Mouse (Mus musculus): ENCODE measurements around the gene Tollip. TPM values are rescaled to one million over a fixed set of nuclear protein-coding genes. Genes with fewer than 3 reads are reported as not detected.
A peak's percentile ranks its signal among the peaks of the same experiment; 100 is the strongest.

Gene Tollip
- 10 to 100 TPM; 46.1 to 48.6 TPM for total RNA-seq (2021)
- long read RNA-seq, experiment 1, transcript Tollip-201 (6 exons, 3,788 nt), result major isoform, 75 of 90 reads
- long read RNA-seq, experiment 1, partial matches to known transcripts, result 6 of 90 reads
- long read RNA-seq, experiment 1, other reads (novel, unspliced or antisense), result 6 of 90 reads
- long read RNA-seq, experiment 2, transcript Tollip-201 (6 exons, 3,788 nt), result major isoform, 76 of 92 reads
- long read RNA-seq, experiment 2, partial matches to known transcripts, result 5 of 92 reads
- long read RNA-seq, experiment 2, other reads (novel, unspliced or antisense), result 7 of 92 reads

- no peak for DNase-seq
- intact Hi-C loops (cut with DNase I), result no loop called here
Observed at GRCm38 (mm10) chr7:141918407-141918806, at the start of gene Tollip. Gene Tollip (minus strand): TSS chr7:141918507.

- DNase-seq, result no peak
- intact Hi-C loops (cut with DNase I), result no loop called here
Observed at GRCm38 (mm10) chr7:141966281-141966680, 48.0 kb upstream of the Tollip start.

GRCm38 (mm10) chr7:141962521-141962920, 44.2 kb upstream of the Tollip start:
- intact Hi-C loops (cut with DNase I), result no loop called here
- no peak for DNase-seq

- intact Hi-C loops (cut with DNase I), result no loop called here
- DNase-seq, result no peak
Observed at GRCm38 (mm10) chr7:141961491-141961890, 43.2 kb upstream of the Tollip start.

- no peak for DNase-seq
- intact Hi-C loops (cut with DNase I), result no loop called here
Observed at GRCm38 (mm10) chr7:141960926-141961325, 42.6 kb upstream of the Tollip start.

GRCm38 (mm10) chr7:141959133-141959532, 40.8 kb upstream of the Tollip start:
- DNase-seq, result peak; percentile 11 to 39
- intact Hi-C loops (cut with DNase I), result no loop called here

GRCm38 (mm10) chr7:141958211-141958610, 39.9 kb upstream of the Tollip start:
- no peak for DNase-seq
- intact Hi-C loops (cut with DNase I), result no loop called here

- intact Hi-C loops (cut with DNase I), result no loop called here
- no peak for DNase-seq
Observed at GRCm38 (mm10) chr7:141957524-141958051, 39.3 kb upstream of the Tollip start.

- intact Hi-C loops (cut with DNase I), result no loop called here
- no peak for DNase-seq
Observed at GRCm38 (mm10) chr7:141956174-141956566, 37.9 kb upstream of the Tollip start.

- DNase-seq, result no peak
- intact Hi-C loops (cut with DNase I), result no loop called here
Observed at GRCm38 (mm10) chr7:141955565-141956173, 37.4 kb upstream of the Tollip start.

- DNase-seq, result no peak
- intact Hi-C loops (cut with DNase I), result no loop called here
Observed at GRCm38 (mm10) chr7:141953616-141954015, 35.3 kb upstream of the Tollip start.

- no peak for DNase-seq
- intact Hi-C loops (cut with DNase I), result no loop called here
Observed at GRCm38 (mm10) chr7:141952920-141953319, 34.6 kb upstream of the Tollip start.

GRCm38 (mm10) chr7:141951821-141952220, 33.5 kb upstream of the Tollip start:
- DNase-seq, result no peak
- intact Hi-C loops (cut with DNase I), result no loop called here

GRCm38 (mm10) chr7:141950104-141951013, 32.1 kb upstream of the Tollip start:
- intact Hi-C loops (cut with DNase I), result no loop called here
- DNase-seq, result no peak

GRCm38 (mm10) chr7:141949799-141950103, 31.4 kb upstream of the Tollip start:
- intact Hi-C loops (cut with DNase I), result no loop called here

GRCm38 (mm10) chr7:141948906-141949798, 30.8 kb upstream of the Tollip start, which contains the start of gene Brsk2:
Gene Brsk2 (plus strand): TSS chr7:141949751.
- intact Hi-C loops (cut with DNase I), result no loop called here
- DNase-seq, result peak; percentile 94 to 96

More at GRCm38 (mm10) chr7:141949799-141950103, 31.4 kb upstream of the Tollip start:
- no peak for DNase-seq

GRCm38 (mm10) chr7:141948045-141948444, 29.7 kb upstream of the Tollip start:
- intact Hi-C loops (cut with DNase I), result no loop called here
- DNase-seq, result no peak

GRCm38 (mm10) chr7:141947512-141947911, 29.2 kb upstream of the Tollip start:
- intact Hi-C loops (cut with DNase I), result no loop called here

GRCm38 (mm10) chr7:141945927-141946326, 27.6 kb upstream of the Tollip start:
- intact Hi-C loops (cut with DNase I), result no loop called here
- no peak for DNase-seq

More at GRCm38 (mm10) chr7:141947512-141947911, 29.2 kb upstream of the Tollip start:
- DNase-seq, result no peak

GRCm38 (mm10) chr7:141943444-141943843, 25.1 kb upstream of the Tollip start:
- DNase-seq, result no peak
- intact Hi-C loops (cut with DNase I), result no loop called here
